Mouse (Mus musculus): ENCODE measurements around the gene Gprc5b. TPM values are rescaled to one million over a fixed set of nuclear protein-coding genes. Genes with fewer than 3 reads are reported as not detected.

Gprc5b gene
- total and polyA plus RNA-seq, 3 experiments, result 0.04 to 0.06 TPM; not detected in 1

DNA sequence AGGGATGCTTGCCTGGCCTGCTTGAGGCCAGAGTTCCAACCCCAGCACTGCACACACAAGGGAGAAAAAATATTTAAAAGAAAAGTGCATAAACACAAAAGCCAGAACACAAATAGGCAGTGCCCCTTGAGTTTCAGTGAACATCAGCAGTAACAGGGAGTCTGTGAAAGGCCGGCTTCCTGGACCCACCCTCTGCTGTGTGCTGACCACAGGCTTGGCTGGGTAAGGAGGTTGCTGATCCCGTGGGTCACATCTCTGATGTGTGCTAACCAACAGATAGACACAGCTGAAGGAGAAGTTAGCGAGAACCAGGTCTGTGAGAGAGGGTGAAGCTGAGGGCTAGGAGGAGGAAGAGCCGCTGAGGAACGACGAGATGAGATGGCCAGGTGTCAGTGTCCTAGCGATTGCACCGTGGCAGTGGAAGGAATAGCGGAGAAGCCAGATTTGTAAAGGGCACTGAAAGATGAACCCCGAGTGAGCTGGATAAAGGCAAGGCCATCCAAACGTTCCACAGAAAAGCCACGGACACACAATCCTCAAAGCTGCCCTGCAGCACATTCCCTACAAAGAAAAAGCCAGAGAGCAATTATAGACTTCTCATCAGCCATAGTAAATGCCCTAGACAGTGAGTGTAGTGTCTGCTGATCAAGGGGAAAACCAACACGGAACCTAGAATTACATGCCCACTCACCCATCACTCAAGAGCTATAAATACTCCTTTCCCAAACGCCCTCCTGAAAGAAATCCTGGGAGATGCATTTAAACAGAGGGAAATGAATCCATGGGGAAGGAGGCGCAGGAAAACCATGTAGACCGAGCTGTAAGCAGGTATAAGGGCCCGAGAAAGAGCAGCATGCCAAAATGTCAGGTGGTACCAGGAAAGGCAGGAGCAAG is 63.3 kb downstream of the Gprc5b start:
- dilution Hi-C loops (cut with MboI; ENCODE audit: extremely low pct_ligation_motif_present, extremely low pct_unique_long_range_greater_than_20kb, low sequenced_read_pairs) (no loop called here), in situ Hi-C loops (cut with MboI; ENCODE audit: low pct_ligation_motif_present, low pct_unique_long_range_greater_than_20kb, low sequenced_read_pairs) (no loop called here)
- Histone ChIP-seq H3K9me3 (replicated peaks; ENCODE audit: low read length) (no peaks in the 10 kb centered on the region), H3K36me3 (replicated peaks in 1 of 2; ENCODE audit: control insufficient read depth in 1 of 2, insufficient read depth in 1 of 2, low read length in 1 of 2) (no peaks in the 10 kb centered on the region), H3K27ac (ENCODE audit: insufficient read depth, low read depth) (no peak overlapping the region), H3K9ac (ENCODE audit: insufficient read depth, low read depth) (no peak overlapping the region), H3K4me2 (ENCODE audit: insufficient read depth, low read depth, poor library complexity, severe bottlenecking) (no peak overlapping the region), H3K4me1 (ENCODE audit: control insufficient read depth in 1 of 2, insufficient read depth in 2 of 2) (no peaks in the 10 kb centered on the region), H3K79me2 (replicated peaks; ENCODE audit: control insufficient read depth, extremely low read depth, insufficient read depth, poor library complexity, severe bottlenecking) (no peaks in the 10 kb centered on the region), H3K27me3 (replicated peaks) (no peaks in the 10 kb centered on the region), H3K4me3 (replicated peaks in 1 of 3; ENCODE audit: low read depth in 2 of 3, low read length in 2 of 3, poor library complexity in 1 of 3) (no peak overlapping the region)
- TF ChIP-seq MXI1 (IDR thresholded peaks at IDR 0.05; ENCODE audit: low read depth, low read length) (no peak), POLR2A (IDR thresholded peaks at IDR 0.05; ENCODE audit: low read depth, low read length) (no peak), POLR2AphosphoS2 (IDR thresholded peaks at IDR 0.05; ENCODE audit: low read depth, low read length) (no peak), ZMIZ1 (IDR thresholded peaks at IDR 0.05; ENCODE audit: low read depth, low read length) (no peak), MYC (IDR thresholded peaks at IDR 0.05; ENCODE audit: low read depth, low read length) (no peak), MAX (IDR thresholded peaks at IDR 0.05; ENCODE audit: low read length) (no peak)
- DNase-seq (ENCODE audit: extremely low read depth), result no peak

DNA sequence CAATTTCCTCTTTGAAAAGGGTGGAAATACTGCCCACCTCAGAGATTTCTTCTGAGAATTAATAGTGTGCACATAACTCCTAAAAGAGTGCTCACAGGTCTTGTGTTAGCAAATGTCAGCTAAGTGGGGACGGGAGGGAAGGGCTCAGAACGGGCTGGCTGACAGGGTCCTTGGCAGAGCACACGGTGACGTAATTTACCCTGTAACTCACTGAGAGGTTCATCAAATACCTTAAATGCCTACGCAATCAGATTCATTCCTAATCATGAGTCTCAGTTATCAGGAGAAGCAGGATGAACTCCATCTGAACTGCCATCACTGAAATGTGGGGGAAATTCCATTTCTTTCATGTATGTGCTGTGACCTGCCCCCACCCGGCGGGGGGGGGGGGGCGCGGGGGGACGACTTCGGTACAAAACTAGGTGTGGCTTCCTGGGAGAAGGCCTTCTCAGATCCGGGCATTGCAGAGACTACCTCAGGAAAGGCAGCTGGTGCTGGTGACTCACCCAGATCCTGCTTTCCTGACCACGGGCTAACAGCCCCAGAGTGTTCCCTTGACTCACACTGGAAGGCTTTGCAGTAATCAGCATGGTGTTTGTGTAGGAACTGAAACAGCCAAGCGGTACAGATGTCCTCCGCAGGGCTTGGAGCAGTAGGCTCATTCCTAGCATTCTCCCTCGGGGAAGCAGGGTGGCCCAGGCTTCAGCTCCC is 65.3 kb downstream of the Gprc5b start:
- no peaks in the 10 kb centered on the region for H3K4me1 ChIP-seq (ENCODE audit: control insufficient read depth in 1 of 2, insufficient read depth in 2 of 2)
- no peaks in the 10 kb centered on the region for H3K79me2 ChIP-seq (replicated peaks; ENCODE audit: control insufficient read depth, extremely low read depth, insufficient read depth, poor library complexity, severe bottlenecking)
- no peak for TF ChIP-seq MXI1 (IDR thresholded peaks at IDR 0.05; ENCODE audit: low read depth, low read length)
- no peak for TF ChIP-seq CHD2 (IDR thresholded peaks at IDR 0.05; ENCODE audit: low read length)
- no peak for TF ChIP-seq ELF1 (IDR thresholded peaks at IDR 0.05; ENCODE audit: low read depth, low read length)
- TF ChIP-seq EP300 (IDR thresholded peaks at IDR 0.05; ENCODE audit: low read length), result no peak
- no peak for TF ChIP-seq RAD21 (IDR thresholded peaks at IDR 0.05; ENCODE audit: low read depth, low read length)
- no peak for TF ChIP-seq JUN (IDR thresholded peaks at IDR 0.05; ENCODE audit: insufficient read depth, low read depth, low read length)
- TF ChIP-seq MEF2A (IDR thresholded peaks at IDR 0.05; ENCODE audit: borderline replicate concordance, low read depth, low read length), result no peak
- no peak for TF ChIP-seq USF2 (conservative IDR thresholded peaks at IDR 0.05; ENCODE audit: low read depth, low read length)
- H3K9ac ChIP-seq (ENCODE audit: insufficient read depth, low read depth), result no peak overlapping the region
- dilution Hi-C loops (cut with MboI; ENCODE audit: extremely low pct_ligation_motif_present, extremely low pct_unique_long_range_greater_than_20kb, low sequenced_read_pairs), result no loop called here
- no peak overlapping the region for H3K4me3 ChIP-seq (replicated peaks in 1 of 3; ENCODE audit: low read depth in 2 of 3, low read length in 2 of 3, poor library complexity in 1 of 3)
- H3K27ac ChIP-seq (ENCODE audit: insufficient read depth, low read depth), result no peak overlapping the region
- H3K27me3 ChIP-seq (replicated peaks), result no peaks in the 10 kb centered on the region
- in situ Hi-C loops (cut with MboI; ENCODE audit: low pct_ligation_motif_present, low pct_unique_long_range_greater_than_20kb, low sequenced_read_pairs), result no loop called here
- no peaks in the 10 kb centered on the region for H3K9me3 ChIP-seq (replicated peaks; ENCODE audit: low read length)
- no peak overlapping the region for H3K4me2 ChIP-seq (ENCODE audit: insufficient read depth, low read depth, poor library complexity, severe bottlenecking)
- no peaks in the 10 kb centered on the region for H3K36me3 ChIP-seq (replicated peaks in 1 of 2; ENCODE audit: control insufficient read depth in 1 of 2, insufficient read depth in 1 of 2, low read length in 1 of 2)
- DNase-seq (ENCODE audit: extremely low read depth), result no peak
